Mouse (Mus musculus): ENCODE measurements around the gene Satb2. TPM values are rescaled to one million over a fixed set of nuclear protein-coding genes. Genes with fewer than 3 reads are reported as not detected.

The Satb2 gene
- polyA plus RNA-seq, 1 experiment: 1.00 TPM

DNA sequence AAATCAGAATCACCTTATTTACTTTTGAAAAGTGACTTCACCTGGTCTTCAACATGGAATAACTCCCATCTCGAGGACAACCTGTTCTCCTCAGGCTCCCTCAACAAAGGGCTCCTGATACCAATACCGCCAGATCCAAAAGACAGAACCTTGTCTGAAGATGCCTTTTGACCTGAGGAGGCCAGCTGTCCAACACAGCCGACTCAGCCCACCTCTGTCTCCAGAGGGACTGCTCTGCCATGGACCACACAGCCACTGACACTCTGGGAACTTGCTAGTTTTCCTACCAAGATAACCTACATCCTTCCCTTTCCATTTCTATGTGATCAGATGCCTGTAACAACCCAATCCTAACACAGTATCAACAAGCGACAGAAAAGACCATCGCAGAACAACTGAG lies 19.5 kb downstream of the Satb2 start:
- Histone ChIP-seq H3K4me3 (replicated peaks; ENCODE audit: control insufficient read depth, low read depth, low read length) (no peak overlapping the region), H3K4me1 (ENCODE audit: control insufficient read depth, insufficient read depth, low read length) (no peaks in the 10 kb centered on the region), H3K27ac (ENCODE audit: control insufficient read depth, insufficient read depth, low read depth, low read length, poor library complexity) (no peak overlapping the region)
- no peak for TF ChIP-seq POLR2A (IDR thresholded peaks at IDR 0.05; ENCODE audit: borderline replicate concordance, control insufficient read depth, low read depth, low read length)
- TF ChIP-seq CTCF (IDR thresholded peaks at IDR 0.05; ENCODE audit: control insufficient read depth, insufficient read depth, low read length): no peak
- 80% methylated on average over 5 of the region's 5 CpGs for WGBS

DNA sequence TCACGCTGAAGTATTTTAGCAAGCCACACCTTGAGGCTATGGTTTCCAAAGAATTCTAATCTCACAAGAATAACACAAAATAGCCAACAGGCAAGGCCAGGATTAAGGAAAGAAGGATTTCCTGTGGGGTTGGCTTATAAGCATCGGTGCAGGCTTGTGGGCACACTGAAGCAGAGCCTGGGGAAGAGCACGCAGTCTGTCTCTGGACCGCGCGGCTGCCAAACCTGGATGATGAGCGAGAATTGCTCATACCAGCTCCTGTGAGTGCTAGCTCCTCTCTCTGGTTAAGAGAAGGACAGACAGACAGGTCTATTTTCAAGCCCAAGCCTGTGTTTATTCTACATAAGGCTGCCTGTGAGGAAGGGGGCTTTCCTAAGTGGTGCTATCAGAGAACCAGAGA lies 20.5 kb downstream of the Satb2 start:
- Histone ChIP-seq H3K4me1 (ENCODE audit: control insufficient read depth, insufficient read depth, low read length) (no peaks in the 10 kb centered on the region), H3K4me3 (replicated peaks; ENCODE audit: control insufficient read depth, low read depth, low read length) (no peak overlapping the region), H3K27ac (ENCODE audit: control insufficient read depth, insufficient read depth, low read depth, low read length, poor library complexity) (no peak overlapping the region)
- no peak for TF ChIP-seq CTCF (IDR thresholded peaks at IDR 0.05; ENCODE audit: control insufficient read depth, insufficient read depth, low read length)
- no peak for TF ChIP-seq POLR2A (IDR thresholded peaks at IDR 0.05; ENCODE audit: borderline replicate concordance, control insufficient read depth, low read depth, low read length)
- 79% methylated on average over 7 of the region's 7 CpGs for WGBS

DNA sequence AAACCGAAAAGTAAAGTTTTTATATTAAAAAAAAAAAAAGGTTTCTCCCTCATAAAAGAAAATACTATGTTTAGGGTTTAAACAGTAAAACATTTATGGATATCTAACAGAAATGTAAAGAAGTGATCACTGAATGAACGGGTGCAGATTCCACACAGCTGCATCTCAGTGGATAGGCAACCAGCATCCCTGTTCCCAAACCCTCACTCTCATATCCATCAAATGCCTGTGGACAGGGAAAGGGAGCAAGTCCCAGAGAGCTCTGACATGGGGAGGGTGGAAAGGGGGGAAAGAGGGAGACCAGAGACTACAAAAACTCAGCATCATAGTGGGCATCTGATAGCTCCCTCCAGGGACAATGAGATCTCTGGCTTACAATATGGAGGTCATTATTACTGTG lies 21.6 kb downstream of the Satb2 start:
- Histone ChIP-seq H3K27ac (ENCODE audit: control insufficient read depth, insufficient read depth, low read depth, low read length, poor library complexity) (no peak overlapping the region), H3K4me3 (replicated peaks; ENCODE audit: control insufficient read depth, low read depth, low read length) (no peak overlapping the region), H3K4me1 (ENCODE audit: control insufficient read depth, insufficient read depth, low read length) (no peaks in the 10 kb centered on the region)
- TF ChIP-seq POLR2A (IDR thresholded peaks at IDR 0.05; ENCODE audit: borderline replicate concordance, control insufficient read depth, low read depth, low read length): no peak
- no peak for TF ChIP-seq CTCF (IDR thresholded peaks at IDR 0.05; ENCODE audit: control insufficient read depth, insufficient read depth, low read length)
- 78% methylated on average over 2 of the region's 2 CpGs for WGBS

DNA sequence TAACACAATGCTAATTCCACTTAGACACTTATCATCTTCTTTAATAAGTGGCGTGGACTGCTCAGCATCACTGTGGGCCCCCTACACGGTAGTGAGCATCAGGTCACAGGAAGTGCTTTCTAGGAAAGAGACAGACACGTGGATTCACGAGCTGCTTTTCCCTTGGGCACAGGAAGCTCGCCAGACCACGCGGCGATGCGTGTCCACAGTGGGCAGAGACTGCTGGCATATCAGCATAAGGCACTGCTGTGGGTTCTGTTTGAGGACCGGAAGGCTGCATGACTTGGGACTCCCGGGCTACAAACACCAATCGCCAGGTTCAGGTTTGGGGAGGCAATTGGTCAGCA lies 22.7 kb downstream of the Satb2 start:
- H3K4me1 ChIP-seq (ENCODE audit: control insufficient read depth, insufficient read depth, low read length): no peaks in the 10 kb centered on the region
- TF ChIP-seq CTCF (IDR thresholded peaks at IDR 0.05; ENCODE audit: control insufficient read depth, insufficient read depth, low read length): no peak
- TF ChIP-seq POLR2A (IDR thresholded peaks at IDR 0.05; ENCODE audit: borderline replicate concordance, control insufficient read depth, low read depth, low read length): no peak
- H3K4me3 ChIP-seq (replicated peaks; ENCODE audit: control insufficient read depth, low read depth, low read length): no peak overlapping the region
- H3K27ac ChIP-seq (ENCODE audit: control insufficient read depth, insufficient read depth, low read depth, low read length, poor library complexity): no peak overlapping the region
- WGBS: 47% methylated on average over 12 of the region's 12 CpGs

DNA sequence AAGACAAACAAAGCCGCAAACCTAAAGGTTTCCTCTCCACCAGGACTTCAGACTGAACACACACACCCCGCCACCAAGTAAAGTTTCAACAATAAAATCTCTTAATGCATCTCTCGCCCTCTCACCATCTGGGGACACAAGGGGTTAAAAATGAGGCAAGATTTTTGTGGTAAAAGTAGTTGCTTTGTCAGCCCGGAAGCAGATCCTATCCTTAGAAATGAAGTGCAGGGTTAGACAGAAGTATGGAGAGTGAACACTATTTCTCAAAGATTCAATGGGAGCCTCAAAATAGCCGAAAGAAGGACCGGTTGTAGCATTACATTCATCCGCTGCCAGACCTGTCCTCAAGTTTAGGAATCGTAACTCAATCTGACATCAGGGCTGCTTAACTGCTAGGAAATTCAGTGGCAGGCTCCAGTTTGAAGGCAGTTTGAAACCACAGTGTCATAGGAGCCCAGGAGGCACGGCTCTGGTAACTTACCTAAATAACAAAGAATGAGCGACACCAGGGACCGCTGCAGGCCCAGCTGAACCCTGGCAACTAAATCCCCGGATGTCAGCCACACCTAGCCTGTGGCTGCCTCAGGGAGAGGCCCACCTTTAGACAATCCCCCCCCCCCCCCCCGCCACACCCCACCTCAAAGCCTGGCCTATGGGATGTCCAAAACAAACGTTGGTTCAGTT lies 23.3 kb downstream of the Satb2 start:
- Histone ChIP-seq H3K4me3 (replicated peaks; ENCODE audit: control insufficient read depth, low read depth, low read length) (no peak overlapping the region), H3K27ac (ENCODE audit: control insufficient read depth, insufficient read depth, low read depth, low read length, poor library complexity) (no peak overlapping the region), H3K4me1 (ENCODE audit: control insufficient read depth, insufficient read depth, low read length) (no peaks in the 10 kb centered on the region)
- TF ChIP-seq CTCF (IDR thresholded peaks at IDR 0.05; ENCODE audit: control insufficient read depth, insufficient read depth, low read length) (no peak), POLR2A (IDR thresholded peaks at IDR 0.05; ENCODE audit: borderline replicate concordance, control insufficient read depth, low read depth, low read length) (no peak)
- 33% methylated on average over 14 of the region's 14 CpGs for WGBS

DNA sequence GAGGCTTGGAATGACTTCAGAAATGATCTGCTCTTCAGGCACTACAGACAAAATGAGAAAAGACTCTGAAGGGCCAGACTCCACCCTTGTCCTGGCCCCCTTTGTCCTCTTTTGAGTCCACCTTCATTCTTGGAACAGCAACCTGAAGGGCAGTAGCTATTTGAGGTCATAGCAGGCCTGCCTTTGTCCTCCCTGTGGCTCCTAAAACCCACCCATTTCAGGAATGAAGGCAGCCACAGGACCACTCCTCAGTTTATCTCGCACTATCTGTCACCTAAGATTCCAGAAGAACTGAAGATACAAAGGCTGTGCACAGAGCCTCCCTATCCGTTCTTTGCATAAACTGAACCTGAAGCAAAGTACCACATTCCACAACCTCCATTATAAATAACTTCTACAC lies 24.9 kb downstream of the Satb2 start:
- TF ChIP-seq CTCF (IDR thresholded peaks at IDR 0.05; ENCODE audit: control insufficient read depth, insufficient read depth, low read length): no peak
- no peak for TF ChIP-seq POLR2A (IDR thresholded peaks at IDR 0.05; ENCODE audit: borderline replicate concordance, control insufficient read depth, low read depth, low read length)
- Histone ChIP-seq H3K4me1 (ENCODE audit: control insufficient read depth, insufficient read depth, low read length) (no peaks in the 10 kb centered on the region), H3K27ac (ENCODE audit: control insufficient read depth, insufficient read depth, low read depth, low read length, poor library complexity) (no peak overlapping the region), H3K4me3 (replicated peaks; ENCODE audit: control insufficient read depth, low read depth, low read length) (no peak overlapping the region)
- 77% methylated on average over 2 of the region's 2 CpGs for WGBS

DNA sequence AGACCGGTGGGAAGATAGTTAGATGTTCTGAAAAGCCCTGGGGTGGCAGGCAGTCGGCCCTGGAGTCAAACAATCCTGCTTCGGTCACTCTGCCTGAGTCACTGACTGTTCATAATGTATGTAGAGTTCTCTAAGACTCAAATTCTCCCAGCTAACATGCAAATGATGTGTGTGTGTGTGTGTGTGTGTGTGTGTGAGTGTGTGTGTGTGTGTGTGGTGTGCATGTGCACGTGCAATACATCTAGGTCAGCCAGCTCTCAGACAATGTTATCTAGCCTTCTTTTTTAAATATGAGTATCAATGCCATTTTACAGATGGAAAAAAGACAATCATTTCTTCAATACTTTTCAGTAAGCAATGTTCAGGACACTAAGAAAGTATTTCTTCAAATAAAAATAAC lies 26.5 kb downstream of the Satb2 start:
- H3K27ac ChIP-seq (ENCODE audit: control insufficient read depth, insufficient read depth, low read depth, low read length, poor library complexity): no peak overlapping the region
- no peaks in the 10 kb centered on the region for H3K4me1 ChIP-seq (ENCODE audit: control insufficient read depth, insufficient read depth, low read length)
- 81% methylated on average over 4 of the region's 4 CpGs for WGBS
- TF ChIP-seq POLR2A (IDR thresholded peaks at IDR 0.05; ENCODE audit: borderline replicate concordance, control insufficient read depth, low read depth, low read length) (no peak), CTCF (IDR thresholded peaks at IDR 0.05; ENCODE audit: control insufficient read depth, insufficient read depth, low read length) (no peak)
- H3K4me3 ChIP-seq (replicated peaks; ENCODE audit: control insufficient read depth, low read depth, low read length): no peak overlapping the region

DNA sequence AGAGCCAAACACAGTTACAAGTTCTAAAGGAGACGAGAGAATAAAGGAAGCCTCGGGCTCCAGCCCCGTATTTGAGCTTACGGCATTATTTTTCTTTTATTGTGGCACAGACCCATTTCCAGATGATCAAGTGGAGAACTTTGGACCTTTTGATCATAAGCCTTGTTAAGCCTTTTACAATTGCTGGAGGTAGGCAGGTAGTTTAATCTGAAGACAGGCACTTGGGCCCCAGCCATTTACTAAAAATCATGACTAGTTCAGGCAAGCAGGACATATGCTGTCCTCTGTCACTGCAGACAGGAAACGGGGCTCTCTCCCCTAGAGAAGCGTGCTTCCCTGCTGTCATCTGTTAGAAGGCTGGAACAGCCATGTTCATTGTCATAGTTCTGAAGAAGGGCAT lies 26.9 kb downstream of the Satb2 start:
- WGBS: 74% methylated on average over 6 of the region's 6 CpGs
- Histone ChIP-seq H3K4me3 (replicated peaks; ENCODE audit: control insufficient read depth, low read depth, low read length) (no peak overlapping the region), H3K27ac (ENCODE audit: control insufficient read depth, insufficient read depth, low read depth, low read length, poor library complexity) (no peak overlapping the region)

DNA sequence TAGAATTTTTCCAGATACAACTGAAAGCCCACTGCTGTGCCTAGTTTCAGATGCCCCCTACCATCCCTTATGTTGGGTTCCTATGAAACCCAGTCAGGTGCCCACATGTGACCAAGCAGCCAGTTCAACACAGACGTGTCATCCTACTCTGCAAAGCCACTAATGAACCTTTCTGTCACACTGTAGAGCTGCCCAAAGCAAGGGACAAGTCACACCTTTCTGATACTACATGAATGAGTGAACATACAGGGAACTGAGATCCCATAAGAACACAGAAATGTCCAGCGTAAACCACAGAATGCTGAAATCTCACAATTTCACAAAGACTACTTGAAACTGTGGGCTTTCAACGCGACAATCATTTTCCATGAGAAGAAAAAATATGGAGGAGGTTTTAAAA lies 39.0 kb downstream of the Satb2 start:
- H3K4me3 ChIP-seq (replicated peaks; ENCODE audit: control insufficient read depth, low read depth, low read length): no peak overlapping the region
- H3K27ac ChIP-seq (ENCODE audit: control insufficient read depth, insufficient read depth, low read depth, low read length, poor library complexity): no peak overlapping the region
- no peak for TF ChIP-seq CTCF (IDR thresholded peaks at IDR 0.05; ENCODE audit: control insufficient read depth, insufficient read depth, low read length)
- TF ChIP-seq POLR2A (IDR thresholded peaks at IDR 0.05; ENCODE audit: borderline replicate concordance, control insufficient read depth, low read depth, low read length): no peak
- 78% methylated on average over 4 of the region's 4 CpGs for WGBS
- H3K4me1 ChIP-seq (ENCODE audit: control insufficient read depth, insufficient read depth, low read length): no peaks in the 10 kb centered on the region

More for the DNA sequence above, 26.9 kb downstream of the Satb2 start:
- H3K4me1 ChIP-seq (ENCODE audit: control insufficient read depth, insufficient read depth, low read length): no peaks in the 10 kb centered on the region
- no peak for TF ChIP-seq CTCF (IDR thresholded peaks at IDR 0.05; ENCODE audit: control insufficient read depth, insufficient read depth, low read length)
- TF ChIP-seq POLR2A (IDR thresholded peaks at IDR 0.05; ENCODE audit: borderline replicate concordance, control insufficient read depth, low read depth, low read length): no peak
